Mouse (Mus musculus): Measurements from ENCODE around the gene Plin3. TPM values are rescaled to one million over a fixed set of nuclear protein-coding genes. Genes with fewer than 3 reads are reported as not detected.

Plin3 gene
- total RNA-seq, 1 experiment, result 53.9 TPM

- in situ Hi-C loops (cut with MboI; ENCODE audit: low sequenced_read_pairs in 2 of 2, unreplicated experiment in 2 of 2), result no loop called here
- no peaks in the 10 kb centered on the region for H3K36me3 ChIP-seq (ENCODE audit: control insufficient read depth, insufficient read depth, low read length, poor library complexity, severe bottlenecking)
- no peak for DNase-seq (ENCODE audit: low read depth, low spot score)
Measured at GRCm38 (mm10) chr17:56245608-56246007, 47.1 kb downstream of the Plin3 start.

DNA sequence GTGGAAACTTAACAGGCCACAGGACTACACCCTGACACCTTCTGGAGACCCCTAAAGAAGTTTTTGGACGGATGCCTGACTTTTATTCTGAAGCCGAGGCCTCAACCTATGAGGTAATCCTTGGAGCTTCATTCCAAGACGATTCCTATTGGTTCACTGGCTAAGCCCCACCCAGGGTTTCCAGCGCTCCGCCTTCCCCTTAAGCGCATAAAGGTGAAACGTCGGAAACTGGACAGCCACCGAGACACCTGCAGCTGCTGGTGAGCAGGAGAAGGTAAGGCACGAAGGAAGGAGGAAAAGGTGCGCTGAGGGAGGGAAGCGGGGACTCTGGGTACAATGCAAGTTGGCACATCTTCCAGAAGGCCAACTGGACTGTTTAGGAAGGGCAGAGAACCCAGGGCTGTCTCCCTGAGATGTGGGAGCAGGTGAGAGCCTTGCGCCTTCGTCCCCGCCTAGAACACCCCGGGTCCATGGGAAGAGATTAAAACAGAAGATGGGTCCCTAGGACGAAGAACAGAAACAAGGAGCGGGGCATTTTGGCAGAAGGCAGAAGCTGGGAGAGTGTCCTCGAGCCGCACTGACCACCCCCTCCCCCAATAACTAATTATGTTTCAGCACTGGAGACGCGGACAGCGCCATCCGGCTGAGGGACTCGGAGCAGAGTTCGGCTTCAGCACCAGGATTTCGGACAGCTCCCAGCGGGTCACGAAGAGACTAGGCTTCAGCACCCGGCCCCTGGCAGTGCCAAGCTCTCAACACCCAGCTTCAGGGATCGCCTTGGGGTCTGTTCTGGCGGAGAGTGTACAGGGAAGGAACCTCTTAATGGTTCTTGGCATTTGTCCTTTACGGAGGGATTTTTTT is 50.9 kb downstream of the Plin3 start:
- peak; percentile 86 for DNase-seq (ENCODE audit: low read depth, low spot score)
- TF ChIP-seq HCFC1 (IDR thresholded peaks at IDR 0.05; ENCODE audit: borderline replicate concordance, insufficient read depth, low read length) (peak; percentile 51; the same call in 1 of the 2 replicates), CHD2 (IDR thresholded peaks at IDR 0.05; ENCODE audit: low read depth, low read length) (no peak)
- peak overlapping the region; percentile 57 to 65 for H3K4me3 ChIP-seq (ENCODE audit: insufficient read depth in 1 of 2, low read depth in 1 of 2, low read length in 2 of 2, poor library complexity in 1 of 2, severe bottlenecking in 1 of 2)
- H3K36me3 ChIP-seq (ENCODE audit: control insufficient read depth, insufficient read depth, low read length, poor library complexity, severe bottlenecking), result no peaks in the 10 kb centered on the region
- H3K4me1 ChIP-seq (ENCODE audit: control insufficient read depth in 2 of 2, insufficient read depth in 2 of 2, low read length in 2 of 2, poor library complexity in 1 of 2), result peaks cover 0 to 4% of the 10 kb centered on the region in 2 experiments; a peak in 1 of 4 replicates
- in situ Hi-C loops (cut with MboI; ENCODE audit: low sequenced_read_pairs in 2 of 2, unreplicated experiment in 2 of 2), result no loop called here
- H3K27ac ChIP-seq (ENCODE audit: insufficient read depth, low read depth, low read length, poor library complexity, severe bottlenecking), result no peak overlapping the region
- no peak overlapping the region for H3K9ac ChIP-seq (ENCODE audit: insufficient read depth, low read depth, low read length, poor library complexity, severe bottlenecking)
- H3K9me3 ChIP-seq (ENCODE audit: control insufficient read depth, insufficient read depth, low read depth, low read length), result no peaks in the 10 kb centered on the region

More at GRCm38 (mm10) chr17:56245608-56246007, 47.1 kb downstream of the Plin3 start:
- Histone ChIP-seq H3K4me3 (ENCODE audit: insufficient read depth in 1 of 2, low read depth in 1 of 2, low read length in 2 of 2, poor library complexity in 1 of 2, severe bottlenecking in 1 of 2) (no peak overlapping the region), H3K4me1 (ENCODE audit: control insufficient read depth in 2 of 2, insufficient read depth in 2 of 2, low read length in 2 of 2, poor library complexity in 1 of 2) (peaks cover 0 to 3% of the 10 kb centered on the region in 2 experiments; a peak in 1 of 4 replicates), H3K27ac (ENCODE audit: insufficient read depth, low read depth, low read length, poor library complexity, severe bottlenecking) (no peak overlapping the region), H3K9ac (ENCODE audit: insufficient read depth, low read depth, low read length, poor library complexity, severe bottlenecking) (no peak overlapping the region), H3K9me3 (ENCODE audit: control insufficient read depth, insufficient read depth, low read depth, low read length) (no peaks in the 10 kb centered on the region)
- TF ChIP-seq HCFC1 (IDR thresholded peaks at IDR 0.05; ENCODE audit: borderline replicate concordance, insufficient read depth, low read length) (no peak), ZNF384 (IDR thresholded peaks at IDR 0.05; ENCODE audit: low read depth, low read length) (no peak), CHD2 (IDR thresholded peaks at IDR 0.05; ENCODE audit: low read depth, low read length) (no peak), MAFK (IDR thresholded peaks at IDR 0.05; ENCODE audit: insufficient read depth, low read depth, low read length) (no peak), ZC3H11A (IDR thresholded peaks at IDR 0.05; ENCODE audit: borderline replicate concordance, low read depth, low read length) (no peak)

DNA sequence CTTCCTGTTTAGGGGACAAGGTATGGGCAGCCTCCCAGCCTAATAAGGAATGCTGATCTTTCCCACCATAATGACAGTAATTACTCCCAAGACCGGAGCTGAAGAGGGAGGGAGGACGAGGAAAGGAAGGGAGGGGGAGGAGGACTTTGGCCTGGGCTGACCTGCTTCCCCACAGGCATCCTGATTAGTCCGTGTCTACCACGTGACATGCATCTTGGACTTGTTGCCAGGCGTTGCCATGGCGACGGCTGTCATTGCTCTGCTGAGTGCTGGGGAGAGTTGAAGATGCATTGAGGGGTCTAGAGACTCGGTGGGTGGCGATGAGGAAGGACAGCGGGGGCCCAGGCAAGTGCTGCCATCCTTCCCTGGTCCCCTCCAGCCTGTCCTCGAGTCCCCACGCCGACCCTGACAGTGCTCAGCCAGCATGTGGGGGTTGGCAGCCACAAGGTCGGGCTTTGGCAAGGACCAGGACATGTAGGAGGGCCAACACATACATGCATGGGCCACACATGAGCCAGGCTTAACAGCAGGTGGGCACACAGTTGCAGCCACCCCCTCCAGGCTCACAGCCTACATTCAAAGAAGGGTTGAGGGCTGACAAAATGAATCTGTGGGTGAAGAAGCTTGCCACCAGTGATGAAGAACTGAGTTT is 58.7 kb downstream of the Plin3 start:
- H3K9me3 ChIP-seq (ENCODE audit: control insufficient read depth, insufficient read depth, low read depth, low read length), result no peaks in the 10 kb centered on the region
- H3K4me3 ChIP-seq (ENCODE audit: insufficient read depth in 1 of 2, low read depth in 1 of 2, low read length in 2 of 2, poor library complexity in 1 of 2, severe bottlenecking in 1 of 2), result no peak overlapping the region
- H3K36me3 ChIP-seq (ENCODE audit: control insufficient read depth, insufficient read depth, low read length, poor library complexity, severe bottlenecking), result no peaks in the 10 kb centered on the region

DNA sequence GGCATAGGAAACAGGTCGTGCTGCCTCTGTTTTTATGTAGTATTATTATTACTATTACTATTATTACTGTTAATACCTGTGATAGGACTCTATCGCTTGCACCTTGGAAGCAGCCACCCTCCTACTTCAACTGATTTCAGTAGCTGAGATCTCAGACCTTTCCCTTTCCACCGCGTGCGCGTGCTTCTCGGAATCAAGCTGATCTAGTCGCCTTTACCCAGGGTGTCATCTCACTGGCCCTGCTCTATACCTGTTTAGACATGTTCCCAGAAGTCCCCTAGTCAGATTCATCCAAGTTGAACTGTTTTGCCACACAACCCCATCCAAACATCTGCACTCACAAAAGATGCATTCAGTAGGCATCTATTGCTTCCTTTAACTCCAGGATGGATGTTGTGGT is 59.3 kb downstream of the Plin3 start:
- no peak overlapping the region for H3K4me3 ChIP-seq (ENCODE audit: insufficient read depth in 1 of 2, low read depth in 1 of 2, low read length in 2 of 2, poor library complexity in 1 of 2, severe bottlenecking in 1 of 2)

More for the DNA sequence above, 58.7 kb downstream of the Plin3 start:
- in situ Hi-C loops (cut with MboI; ENCODE audit: low sequenced_read_pairs in 2 of 2, unreplicated experiment in 2 of 2), result no loop called here
- no peak overlapping the region for H3K9ac ChIP-seq (ENCODE audit: insufficient read depth, low read depth, low read length, poor library complexity, severe bottlenecking)
- H3K4me1 ChIP-seq (ENCODE audit: control insufficient read depth in 2 of 2, insufficient read depth in 2 of 2, low read length in 2 of 2, poor library complexity in 1 of 2), result peaks cover 0 to 6% of the 10 kb centered on the region in 2 experiments; a peak in 1 of 4 replicates
- TF ChIP-seq HCFC1 (IDR thresholded peaks at IDR 0.05; ENCODE audit: borderline replicate concordance, insufficient read depth, low read length), result no peak
- TF ChIP-seq ZNF384 (IDR thresholded peaks at IDR 0.05; ENCODE audit: low read depth, low read length), result no peak
- TF ChIP-seq MAFK (IDR thresholded peaks at IDR 0.05; ENCODE audit: insufficient read depth, low read depth, low read length), result no peak
- TF ChIP-seq CHD2 (IDR thresholded peaks at IDR 0.05; ENCODE audit: low read depth, low read length), result no peak
- no peak for TF ChIP-seq ZC3H11A (IDR thresholded peaks at IDR 0.05; ENCODE audit: borderline replicate concordance, low read depth, low read length)
- DNase-seq (ENCODE audit: low read depth, low spot score), result peak; percentile 77
- H3K27ac ChIP-seq (ENCODE audit: insufficient read depth, low read depth, low read length, poor library complexity, severe bottlenecking), result no peak overlapping the region

More for the DNA sequence above, 59.3 kb downstream of the Plin3 start:
- TF ChIP-seq HCFC1 (IDR thresholded peaks at IDR 0.05; ENCODE audit: borderline replicate concordance, insufficient read depth, low read length) (no peak), CHD2 (IDR thresholded peaks at IDR 0.05; ENCODE audit: low read depth, low read length) (no peak), ZC3H11A (IDR thresholded peaks at IDR 0.05; ENCODE audit: borderline replicate concordance, low read depth, low read length) (no peak), ZNF384 (IDR thresholded peaks at IDR 0.05; ENCODE audit: low read depth, low read length) (no peak), MAFK (IDR thresholded peaks at IDR 0.05; ENCODE audit: insufficient read depth, low read depth, low read length) (no peak)
- Histone ChIP-seq H3K4me1 (ENCODE audit: control insufficient read depth in 2 of 2, insufficient read depth in 2 of 2, low read length in 2 of 2, poor library complexity in 1 of 2) (peaks cover 0 to 6% of the 10 kb centered on the region in 2 experiments; a peak in 1 of 4 replicates), H3K27ac (ENCODE audit: insufficient read depth, low read depth, low read length, poor library complexity, severe bottlenecking) (no peak overlapping the region), H3K9ac (ENCODE audit: insufficient read depth, low read depth, low read length, poor library complexity, severe bottlenecking) (no peak overlapping the region), H3K36me3 (ENCODE audit: control insufficient read depth, insufficient read depth, low read length, poor library complexity, severe bottlenecking) (no peaks in the 10 kb centered on the region), H3K9me3 (ENCODE audit: control insufficient read depth, insufficient read depth, low read depth, low read length) (no peaks in the 10 kb centered on the region)
- no peak for DNase-seq (ENCODE audit: low read depth, low spot score)
- in situ Hi-C loops (cut with MboI; ENCODE audit: low sequenced_read_pairs in 2 of 2, unreplicated experiment in 2 of 2), result no loop called here
